Mouse (Mus musculus) embryonic facial prominence, embryonic 15.5 days (tissue): ENCODE results near the gene Ccdc96. TPM values are rescaled to one million over a fixed set of nuclear protein-coding genes. Genes with fewer than 3 reads are reported as not detected.

Experiments used
- ATAC-seq: fragments of 200-750 bp; cut with Nextera tagmentation; 2 replicates; pipeline ENCODE4 v1.8.0; 2017; ENCODE audit warnings: low read depth, moderate TSS enrichment; ENCODE audit not compliant: insufficient number of reproducible peaks, low FRiP score, low TSS enrichment
- H3K27ac ChIP-seq: fragments of 300-500 bp; sonication (generic); replicated peaks from 2 replicates; pipeline ENCODE4 v1.5.1; 2015; ENCODE audit warnings: mild to moderate bottlenecking, inconsistent platforms
- H3K27me3 ChIP-seq: fragments of 300-500 bp; sonication (generic); 2 replicates; pipeline ENCODE4 v1.6.1; 2015; ENCODE audit warnings: inconsistent platforms
- H3K36me3 ChIP-seq: fragments of 300-500 bp; sonication (generic); 2 replicates; pipeline ENCODE4 v1.6.1; 2015; ENCODE audit warnings: mild to moderate bottlenecking, inconsistent platforms
- H3K4me1 ChIP-seq: fragments of 300-500 bp; sonication (generic); 2 replicates; pipeline ENCODE4 v1.6.1; 2015; ENCODE audit warnings: inconsistent platforms
- H3K4me2 ChIP-seq: fragments of 300-500 bp; sonication (generic); replicated peaks from 2 replicates; pipeline ENCODE4 v1.6.1; 2015; ENCODE audit warnings: mild to moderate bottlenecking, inconsistent platforms
- H3K4me3 ChIP-seq: fragments of 300-500 bp; sonication (generic); replicated peaks from 2 replicates; pipeline ENCODE4 v1.5.1; 2015; ENCODE audit warnings: mild to moderate bottlenecking, inconsistent platforms
- H3K9ac ChIP-seq: fragments of 300-500 bp; sonication (generic); 2 replicates; pipeline ENCODE4 v1.6.1; 2015; ENCODE audit warnings: inconsistent platforms
- H3K9me3 ChIP-seq: fragments of 300-500 bp; sonication (generic); replicated peaks from 2 replicates; pipeline ENCODE4 v1.6.1; 2016; ENCODE audit warnings: inconsistent platforms
- WGBS: fragments of 180-500 bp; shearing (Covaris S2); methylation state at CpG from one replicate; pipeline ENCODE4 v1.1.7; 2015; 5-methylcytosine and 5-hydroxymethylcytosine counted together
- polyA plus RNA-seq: library from polyadenylated mRNA; unstranded; fragments of >200 nt; fragmentation: Nextera tagmentation; extraction: Ambion mirVana; gene quantifications from 2 replicates; pipeline ENCODE4 v1.2.1, GENCODE M21; 2015

The Ccdc96 gene
- polyA plus RNA-seq, 1 experiment from 2014 or later, result 3.8 TPM

GRCm38 (mm10) chr5:36474283-36474682 lies 10.1 kb upstream of the Ccdc96 start:
- H3K27ac ChIP-seq, result no peak overlapping the region
- no peaks in the 10 kb centered on the region for H3K4me1 ChIP-seq
- no peak overlapping the region for H3K4me3 ChIP-seq
- ATAC-seq, result no peak
- H3K9me3 ChIP-seq, result no peaks in the 10 kb centered on the region
- H3K27me3 ChIP-seq, result no peaks in the 10 kb centered on the region
- WGBS, result 86% methylated on average over 5 of the region's 5 CpGs
- H3K9ac ChIP-seq, result no peak overlapping the region
- peaks cover 62% of the 10 kb centered on the region for H3K36me3 ChIP-seq
- H3K4me2 ChIP-seq, result no peak overlapping the region

- H3K4me3 ChIP-seq, result no peak overlapping the region
- peaks cover 11% of the 10 kb centered on the region for H3K4me1 ChIP-seq
- no peak overlapping the region for H3K27ac ChIP-seq
- H3K36me3 ChIP-seq, result peaks cover 30% of the 10 kb centered on the region
- WGBS, result 77% methylated on average over 3 of the region's 3 CpGs
- H3K27me3 ChIP-seq, result no peaks in the 10 kb centered on the region
- H3K4me2 ChIP-seq, result no peak overlapping the region
- ATAC-seq, result no peak
- H3K9me3 ChIP-seq, result no peaks in the 10 kb centered on the region
- H3K9ac ChIP-seq, result no peak overlapping the region
Measured at GRCm38 (mm10) chr5:36477486-36477885, 6.9 kb upstream of the Ccdc96 start.

GRCm38 (mm10) chr5:36478540-36479420 lies 5.6 kb upstream of the Ccdc96 start:
- Histone ChIP-seq H3K9me3 (no peaks in the 10 kb centered on the region), H3K36me3 (peaks cover 20% of the 10 kb centered on the region), H3K4me1 (peaks cover 19% of the 10 kb centered on the region), H3K9ac (no peak overlapping the region), H3K27ac (no peak overlapping the region), H3K4me3 (no peak overlapping the region), H3K27me3 (no peaks in the 10 kb centered on the region), H3K4me2 (no peak overlapping the region)
- ATAC-seq, result no peak
- 88% methylated on average over 6 of the region's 6 CpGs for WGBS

GRCm38 (mm10) chr5:36479735-36480134 lies 4.7 kb upstream of the Ccdc96 start:
- H3K4me1 ChIP-seq, result peaks cover 23% of the 10 kb centered on the region
- H3K36me3 ChIP-seq, result peaks cover 15% of the 10 kb centered on the region
- H3K27ac ChIP-seq, result no peak overlapping the region
- no peak overlapping the region for H3K4me2 ChIP-seq
- 77% methylated on average over 2 of the region's 2 CpGs for WGBS
- no peak overlapping the region for H3K4me3 ChIP-seq
- ATAC-seq, result no peak
- H3K27me3 ChIP-seq, result peaks cover 2% of the 10 kb centered on the region
- no peaks in the 10 kb centered on the region for H3K9me3 ChIP-seq
- no peak overlapping the region for H3K9ac ChIP-seq

- Histone ChIP-seq H3K9ac (no peak overlapping the region), H3K9me3 (no peaks in the 10 kb centered on the region), H3K4me3 (no peak overlapping the region), H3K4me1 (peaks cover 29% of the 10 kb centered on the region), H3K4me2 (no peak overlapping the region), H3K36me3 (peaks cover 11% of the 10 kb centered on the region), H3K27ac (no peak overlapping the region), H3K27me3 (peaks cover 9% of the 10 kb centered on the region)
- ATAC-seq, result no peak
- WGBS, result 86% methylated on average over 4 of the region's 4 CpGs
Measured at GRCm38 (mm10) chr5:36480398-36480797, 4.0 kb upstream of the Ccdc96 start.

- Histone ChIP-seq H3K4me3 (no peak overlapping the region), H3K36me3 (peaks cover 7% of the 10 kb centered on the region), H3K4me2 (no peak overlapping the region), H3K27me3 (peaks cover 15% of the 10 kb centered on the region), H3K9me3 (no peaks in the 10 kb centered on the region), H3K9ac (no peak overlapping the region), H3K27ac (no peak overlapping the region), H3K4me1 (peaks cover 31% of the 10 kb centered on the region)
- WGBS, result 68% methylated on average over 1 of the region's 1 CpGs
- ATAC-seq, result no peak
Measured at GRCm38 (mm10) chr5:36481114-36481513, 3.3 kb upstream of the Ccdc96 start.

- WGBS, result under 1% methylated on average over 58 of the region's 58 CpGs
- H3K9me3 ChIP-seq, result no peaks in the 10 kb centered on the region
- H3K4me2 ChIP-seq, result peak overlapping the region; percentile 98
- H3K4me3 ChIP-seq, result peak overlapping the region; percentile 92
- peak overlapping the region; percentile 82 for H3K9ac ChIP-seq
- H3K36me3 ChIP-seq, result no peaks in the 10 kb centered on the region
- peak overlapping the region; percentile 69; the same call in 1 of the 2 replicates for H3K27ac ChIP-seq
- peaks cover 15% of the 10 kb centered on the region for H3K27me3 ChIP-seq
- ATAC-seq, result no peak
- H3K4me1 ChIP-seq, result peaks cover 31% of the 10 kb centered on the region
Measured at GRCm38 (mm10) chr5:36483203-36484101, 936 bp upstream of the Ccdc96 start.

- H3K36me3 ChIP-seq, result no peaks in the 10 kb centered on the region
- H3K9ac ChIP-seq, result no peak overlapping the region
- H3K4me1 ChIP-seq, result peaks cover 31% of the 10 kb centered on the region
- H3K9me3 ChIP-seq, result no peaks in the 10 kb centered on the region
- 39% methylated on average over 19 of the region's 19 CpGs for WGBS
- ATAC-seq, result no peak
- peak overlapping the region; percentile 98 for H3K4me2 ChIP-seq
- peaks cover 15% of the 10 kb centered on the region for H3K27me3 ChIP-seq
- H3K4me3 ChIP-seq, result peak overlapping the region; percentile 92
- no peak overlapping the region for H3K27ac ChIP-seq
Measured at GRCm38 (mm10) chr5:36485306-36485705, 918 bp downstream of the Ccdc96 start.

GRCm38 (mm10) chr5:36489225-36489624 lies 4.8 kb downstream of the Ccdc96 start:
- no peak overlapping the region for H3K4me2 ChIP-seq

GRCm38 (mm10) chr5:36493919-36494318 lies 9.5 kb downstream of the Ccdc96 start:
- H3K4me2 ChIP-seq, result no peak overlapping the region
- no peak overlapping the region for H3K9ac ChIP-seq
- no peaks in the 10 kb centered on the region for H3K9me3 ChIP-seq
- H3K4me3 ChIP-seq, result no peak overlapping the region
- no peaks in the 10 kb centered on the region for H3K4me1 ChIP-seq
- 81% methylated on average over 6 of the region's 6 CpGs for WGBS
- no peak for ATAC-seq
- H3K27me3 ChIP-seq, result no peaks in the 10 kb centered on the region
- no peak overlapping the region for H3K27ac ChIP-seq
- peaks cover 65% of the 10 kb centered on the region for H3K36me3 ChIP-seq

More at GRCm38 (mm10) chr5:36489225-36489624, 4.8 kb downstream of the Ccdc96 start:
- no peak overlapping the region for H3K27ac ChIP-seq
- H3K9ac ChIP-seq, result no peak overlapping the region
- no peak for ATAC-seq
- H3K36me3 ChIP-seq, result peaks cover 34% of the 10 kb centered on the region
- H3K4me3 ChIP-seq, result no peak overlapping the region
- H3K9me3 ChIP-seq, result no peaks in the 10 kb centered on the region
- H3K4me1 ChIP-seq, result peaks cover 11% of the 10 kb centered on the region
- H3K27me3 ChIP-seq, result peaks cover 15% of the 10 kb centered on the region
- WGBS, result 48% methylated on average over 2 of the region's 2 CpGs

- Histone ChIP-seq H3K27ac (no peak overlapping the region), H3K4me1 (no peaks in the 10 kb centered on the region), H3K36me3 (peaks cover 70% of the 10 kb centered on the region), H3K9me3 (no peaks in the 10 kb centered on the region), H3K9ac (no peak overlapping the region), H3K4me3 (no peak overlapping the region), H3K4me2 (no peak overlapping the region), H3K27me3 (no peaks in the 10 kb centered on the region)
- ATAC-seq, result no peak
- WGBS, result 94% methylated on average over 9 of the region's 9 CpGs
Measured at GRCm38 (mm10) chr5:36494709-36495108, 10.3 kb downstream of the Ccdc96 start.
